Mouse (Mus musculus) hindbrain, embryonic 13.5 days (tissue): ENCODE results near the gene Sox6. TPM values are rescaled to one million over a fixed set of nuclear protein-coding genes. Genes with fewer than 3 reads are reported as not detected.
"Not testable (repeated sequence)": the region's sequence is repeated elsewhere in the genome, so short reads cannot be mapped to it uniquely, and the experiment has no call there.

Experiments
- ATAC-seq: fragments of 200-750 bp; cut with Nextera tagmentation; 2 replicates; pipeline ENCODE4 v1.8.0; 2017; ENCODE audit warnings: moderate TSS enrichment; ENCODE audit not compliant: low FRiP score
- H3K27ac ChIP-seq: fragments of 300-500 bp; sonication (generic); 2 replicates; pipeline ENCODE4 v1.5.1; 2015; ENCODE audit warnings: inconsistent platforms, mild to moderate bottlenecking, moderate library complexity
- H3K27me3 ChIP-seq: fragments of 300-500 bp; sonication (generic); 2 replicates; pipeline ENCODE4 v1.6.1; 2015; ENCODE audit warnings: mild to moderate bottlenecking, inconsistent platforms
- H3K36me3 ChIP-seq: fragments of 300-500 bp; sonication (generic); 2 replicates; pipeline ENCODE4 v1.6.1; 2015; ENCODE audit warnings: mild to moderate bottlenecking, inconsistent platforms
- H3K4me1 ChIP-seq: fragments of 300-500 bp; sonication (generic); replicated peaks from 2 replicates; pipeline ENCODE4 v1.6.1; 2015; ENCODE audit warnings: inconsistent platforms
- H3K4me2 ChIP-seq: fragments of 300-500 bp; sonication (generic); 2 replicates; pipeline ENCODE4 v1.6.1; 2015; ENCODE audit warnings: inconsistent platforms, mild to moderate bottlenecking, moderate library complexity
- H3K4me3 ChIP-seq: fragments of 300-500 bp; sonication (generic); 2 replicates; pipeline ENCODE4 v1.5.1; 2015; ENCODE audit warnings: mild to moderate bottlenecking, inconsistent platforms
- H3K9ac ChIP-seq: fragments of 300-500 bp; sonication (generic); 2 replicates; pipeline ENCODE4 v1.6.1; 2015; ENCODE audit warnings: mild to moderate bottlenecking, inconsistent platforms
- H3K9me3 ChIP-seq: fragments of 300-500 bp; sonication (generic); 2 replicates; pipeline ENCODE4 v1.6.1; 2016; ENCODE audit warnings: inconsistent platforms
- WGBS: fragments of 180-500 bp; shearing (Covaris S2); methylation state at CpG from one replicate; pipeline ENCODE4 v1.1.7; 2015; 5-methylcytosine and 5-hydroxymethylcytosine counted together
- polyA plus RNA-seq: library from polyadenylated mRNA; unstranded; fragments of >200 nt; fragmentation: Nextera tagmentation; extraction: Ambion mirVana; gene quantifications from 2 replicates; pipeline ENCODE4 v1.2.1, GENCODE M21; 2015

The Sox6 gene
- 39.7 and 42.1 TPM in 2 replicates for polyA plus RNA-seq

- H3K27ac ChIP-seq, result no peak within 1 kb of the TSS; the same call in 1 of the 2 replicates
- peak within 1 kb of the TSS; percentile 71 for H3K9ac ChIP-seq
- no peak for ATAC-seq
- peaks cover 37% of the 10 kb centered on the region for H3K4me1 ChIP-seq
- WGBS, result under 1% methylated on average over 11 of the region's 11 CpGs
- H3K36me3 ChIP-seq, result no peaks in the 10 kb centered on the region
- no peaks in the 10 kb centered on the region for H3K9me3 ChIP-seq
- H3K4me2 ChIP-seq, result peak within 1 kb of the TSS; percentile 88
- peaks cover 80% of the 10 kb centered on the region for H3K27me3 ChIP-seq
- peak within 1 kb of the TSS; percentile 48 for H3K4me3 ChIP-seq
Observed at GRCm38 (mm10) chr7:116038511-116038910, at the start of gene Sox6. Sox6 (minus strand) TSS chr7:116038796.

DNA sequence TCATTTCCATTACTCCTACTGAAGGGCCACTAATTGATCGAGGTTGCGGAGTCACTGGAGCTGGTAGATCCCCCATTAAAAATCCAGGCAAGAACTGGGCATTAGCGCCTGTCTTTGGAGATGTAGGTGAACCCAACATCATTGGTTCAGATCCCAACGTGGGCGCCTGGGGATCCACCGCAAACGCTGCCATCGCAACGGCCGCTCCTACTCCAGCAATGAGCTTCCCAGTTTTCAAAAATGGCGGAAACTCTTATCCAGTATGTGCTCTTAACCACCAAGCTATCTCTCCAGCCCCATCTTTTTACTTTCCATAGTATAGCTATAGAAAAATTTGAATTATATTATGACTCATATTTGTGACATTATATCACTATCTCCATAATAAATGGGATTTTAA lies 45.8 kb upstream of the Sox6 start, which contains the start of gene Gm4353:
Gene Gm4353, minus strand, starts transcription at position 270 of the 400 bp plus-strand sequence.
- H3K4me3 ChIP-seq, H3K9me3 ChIP-seq, H3K27ac ChIP-seq, H3K36me3 ChIP-seq, H3K9ac ChIP-seq, H3K4me1 ChIP-seq, ATAC-seq, H3K4me2 ChIP-seq, H3K27me3 ChIP-seq: not testable (repeated sequence)
- WGBS, result 96% methylated on average over 11 of the region's 11 CpGs

DNA sequence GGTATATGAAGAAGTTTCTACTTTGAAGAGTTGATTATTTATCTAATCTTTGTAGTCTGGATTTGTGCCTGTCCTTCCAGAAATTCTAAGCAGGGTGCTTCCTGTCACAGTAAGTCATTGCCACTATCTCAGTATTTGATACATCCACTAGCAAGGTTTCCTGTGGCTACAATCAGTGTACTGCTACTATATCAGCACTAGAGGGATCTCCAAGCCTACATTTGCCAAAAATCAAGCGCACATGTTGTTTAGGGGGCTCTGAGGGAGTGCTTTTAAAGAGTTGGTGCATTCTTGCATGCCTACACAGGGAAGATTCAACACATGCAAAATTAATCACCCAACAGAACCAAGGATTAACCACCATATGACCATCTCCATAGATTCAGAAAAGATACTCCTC lies 22.1 kb upstream of the Sox6 start:
- H3K27me3 ChIP-seq, result no peaks in the 10 kb centered on the region
- H3K36me3 ChIP-seq, result no peaks in the 10 kb centered on the region
- no peak overlapping the region for H3K4me3 ChIP-seq
- H3K9ac ChIP-seq, result no peak overlapping the region
- no peak for ATAC-seq
- WGBS, result 52% methylated on average over 1 of the region's 1 CpGs
- no peak overlapping the region for H3K27ac ChIP-seq
- H3K4me1 ChIP-seq, result no peaks in the 10 kb centered on the region
- H3K9me3 ChIP-seq, result no peaks in the 10 kb centered on the region
- no peak overlapping the region for H3K4me2 ChIP-seq

DNA sequence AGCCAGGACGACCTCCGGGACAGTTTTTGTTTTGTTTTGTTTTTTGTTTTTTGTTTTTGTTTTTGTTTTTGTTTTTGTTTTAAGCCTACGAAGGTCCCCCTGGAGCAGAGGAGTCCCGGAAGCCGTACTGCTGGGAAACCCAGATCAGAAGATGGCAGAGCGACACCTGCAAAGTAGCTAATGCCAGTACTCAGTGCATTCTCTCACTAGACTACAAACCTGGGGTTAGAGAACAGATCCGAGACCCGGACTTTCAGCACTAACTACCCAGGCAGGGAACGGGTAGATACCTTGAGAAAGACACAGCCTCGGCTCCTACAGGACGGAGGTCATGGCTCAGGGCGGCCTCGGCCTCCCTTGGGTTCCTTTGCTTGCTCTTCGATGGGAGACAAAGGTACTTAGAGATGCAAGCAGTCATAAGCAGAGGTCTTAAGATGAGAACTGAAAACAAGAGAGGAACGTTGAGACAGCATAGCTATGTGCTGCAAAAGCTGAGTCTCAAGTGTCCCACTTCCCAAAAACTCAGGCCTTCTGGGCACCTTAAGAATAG lies 1.9 kb upstream of the Sox6 start:
- Histone ChIP-seq H3K36me3 (no peaks in the 10 kb centered on the region), H3K4me1 (peaks cover 21% of the 10 kb centered on the region), H3K27ac (no peak overlapping the region), H3K4me2 (peak overlapping the region; percentile 88), H3K9me3 (no peaks in the 10 kb centered on the region), H3K4me3 (peak overlapping the region; percentile 48), H3K27me3 (peaks cover 60% of the 10 kb centered on the region), H3K9ac (peak overlapping the region; percentile 3; the same call in 1 of the 2 replicates)
- 18% methylated on average over 15 of the region's 15 CpGs for WGBS
- ATAC-seq, result no peak

DNA sequence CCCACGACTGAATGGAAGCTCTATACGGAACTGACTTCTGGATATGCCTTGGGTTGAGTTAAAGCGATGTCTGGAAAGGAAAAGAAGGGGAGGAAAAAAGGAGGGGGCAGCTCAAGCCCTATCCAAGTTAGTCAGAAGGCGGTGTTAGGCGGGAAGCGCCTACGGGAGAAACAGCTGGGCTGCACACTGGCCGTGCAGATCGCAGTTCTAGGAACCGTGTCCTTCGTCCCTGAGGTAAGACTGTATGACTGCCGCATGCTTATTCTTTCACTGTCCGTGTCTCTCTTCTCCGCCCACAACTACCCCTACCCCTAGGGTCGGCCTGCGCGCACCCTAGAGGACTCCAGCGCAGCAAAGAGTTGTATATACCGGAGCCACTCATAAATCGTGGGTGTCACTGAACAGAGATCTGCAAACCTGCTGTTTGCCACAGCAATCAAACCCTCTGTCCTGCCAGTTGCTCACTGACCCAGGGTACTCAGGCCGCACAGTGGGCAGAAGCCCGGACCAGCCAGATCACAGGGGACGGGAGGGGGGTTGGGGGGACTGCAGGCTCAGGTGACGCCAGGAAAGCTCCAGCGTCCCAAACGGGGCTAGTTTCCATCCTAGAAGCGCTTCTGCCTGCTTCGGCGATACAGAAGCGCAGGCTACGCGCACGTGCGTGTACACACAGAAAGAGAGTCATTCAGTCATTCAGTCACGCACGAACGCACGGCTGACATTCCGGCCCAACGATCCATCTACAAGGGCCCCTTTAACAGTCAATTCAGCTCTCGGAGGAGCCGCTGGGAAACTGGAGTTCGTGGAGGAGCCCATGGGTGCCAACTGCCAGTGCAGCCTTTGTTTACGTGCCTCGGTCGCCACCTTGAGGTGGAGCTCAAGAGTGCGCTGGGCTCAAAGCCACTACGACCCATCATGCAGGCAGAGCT lies 1.2 kb upstream of the Sox6 start:
- Histone ChIP-seq H3K4me2 (peak overlapping the region; percentile 88), H3K27me3 (peaks cover 67% of the 10 kb centered on the region)
- WGBS, result under 1% methylated on average over 48 of the region's 48 CpGs

GRCm38 (mm10) chr7:116039196-116039537 lies 571 bp upstream of the Sox6 start, which contains the start of gene 1110004F10Rik:
1110004F10Rik (plus strand) TSS chr7:116039397.
- Histone ChIP-seq H3K27ac (peak within 1 kb of the TSS; percentile 37; the same call in 1 of the 2 replicates), H3K4me2 (peak within 1 kb of the TSS; percentile 88), H3K4me1 (peaks cover 30% of the 10 kb centered on the region), H3K9ac (peak within 1 kb of the TSS; percentile 71), H3K9me3 (no peaks in the 10 kb centered on the region), H3K27me3 (peaks cover 74% of the 10 kb centered on the region), H3K36me3 (no peaks in the 10 kb centered on the region), H3K4me3 (peak within 1 kb of the TSS; percentile 48)
- WGBS, result 2% methylated on average over 11 of the region's 11 CpGs
- no peak; the same call in 1 of the 2 replicates for ATAC-seq

More for the DNA sequence above, 1.2 kb upstream of the Sox6 start:
- Histone ChIP-seq H3K4me3 (peak overlapping the region; percentile 48), H3K9ac (peak overlapping the region; percentile 71), H3K27ac (peak overlapping the region; percentile 37; the same call in 1 of the 2 replicates), H3K36me3 (no peaks in the 10 kb centered on the region), H3K9me3 (no peaks in the 10 kb centered on the region), H3K4me1 (peaks cover 24% of the 10 kb centered on the region)
- peak; percentile 83 for ATAC-seq

GRCm38 (mm10) chr7:116038024-116038423 lies 572 bp downstream of the Sox6 start:
- peaks cover 85% of the 10 kb centered on the region for H3K27me3 ChIP-seq
- no peak overlapping the region for H3K27ac ChIP-seq
- WGBS, result 2% methylated on average over 13 of the region's 13 CpGs
- no peaks in the 10 kb centered on the region for H3K9me3 ChIP-seq
- no peak for ATAC-seq
- H3K36me3 ChIP-seq, result no peaks in the 10 kb centered on the region
- peak overlapping the region; percentile 88 for H3K4me2 ChIP-seq
- H3K9ac ChIP-seq, result no peak overlapping the region
- peak overlapping the region; percentile 48 for H3K4me3 ChIP-seq
- peaks cover 40% of the 10 kb centered on the region for H3K4me1 ChIP-seq

DNA sequence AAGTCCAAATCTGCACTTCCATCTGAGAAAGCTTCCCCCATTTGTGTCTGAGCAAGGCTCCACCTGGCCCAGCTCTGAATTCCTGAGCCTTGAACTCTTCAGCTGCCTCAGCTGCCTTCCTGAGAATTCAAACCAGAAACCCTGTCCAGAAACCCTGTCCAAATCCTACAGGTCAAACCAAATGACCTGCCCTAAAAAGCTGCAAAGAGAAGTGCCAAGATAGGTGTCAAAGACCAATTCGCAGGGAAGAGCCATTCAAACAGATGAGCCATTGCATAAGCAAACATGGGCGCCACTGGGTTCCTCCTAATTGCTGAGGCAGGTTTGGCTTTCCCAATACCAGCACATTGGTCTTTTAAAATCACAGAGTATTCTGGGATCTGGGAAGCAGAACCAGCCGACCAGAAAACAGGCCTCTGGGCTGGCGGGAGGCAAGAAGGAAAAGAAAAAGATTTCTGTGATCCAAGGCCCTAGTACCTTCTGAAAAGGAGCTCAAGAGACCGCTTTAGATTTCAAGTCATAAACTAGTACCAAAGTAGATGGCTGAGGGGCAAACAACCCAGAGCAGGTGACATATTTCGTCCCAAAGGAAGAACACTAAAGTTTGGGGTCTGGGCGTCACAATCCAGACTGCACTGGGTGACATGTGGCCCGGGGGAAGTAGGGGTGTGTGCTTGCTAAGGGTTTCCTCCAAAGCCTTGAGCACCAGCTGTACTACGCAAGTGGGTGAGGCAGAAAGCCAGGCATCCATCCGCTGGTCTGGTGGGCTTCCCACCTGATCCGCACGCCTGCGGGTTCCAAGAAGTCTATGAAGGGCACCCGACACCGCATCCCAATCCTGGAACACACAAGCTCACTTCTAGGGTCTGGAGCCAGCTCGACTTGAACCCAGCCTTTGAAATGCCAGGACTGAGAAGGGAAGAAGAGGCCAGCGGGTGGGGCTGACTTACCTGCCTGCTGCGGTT lies 1.7 kb downstream of the Sox6 start:
- Histone ChIP-seq H3K27ac (no peak overlapping the region), H3K4me1 (peaks cover 47% of the 10 kb centered on the region), H3K4me3 (peak overlapping the region; percentile 17), H3K9ac (no peak overlapping the region), H3K9me3 (no peaks in the 10 kb centered on the region), H3K36me3 (no peaks in the 10 kb centered on the region), H3K4me2 (no peak overlapping the region; the same call in 1 of the 2 replicates), H3K27me3 (peaks cover 86% of the 10 kb centered on the region)
- 20% methylated on average over 18 of the region's 18 CpGs for WGBS
- ATAC-seq, result no peak

- H3K4me2 ChIP-seq, result peak overlapping the region; percentile 95; the same call in 1 of the 2 replicates
- 32% methylated on average over 4 of the region's 4 CpGs for WGBS
Observed at GRCm38 (mm10) chr7:116035504-116035903, 3.1 kb downstream of the Sox6 start.

GRCm38 (mm10) chr7:116034282-116034758 lies 4.3 kb downstream of the Sox6 start:
- Histone ChIP-seq H3K9ac (peak overlapping the region; percentile 74), H3K9me3 (no peaks in the 10 kb centered on the region), H3K4me2 (peak overlapping the region; percentile 95), H3K4me3 (peak overlapping the region; percentile 62), H3K36me3 (no peaks in the 10 kb centered on the region), H3K27me3 (peaks cover 85% of the 10 kb centered on the region), H3K4me1 (peaks cover 58% of the 10 kb centered on the region), H3K27ac (peak overlapping the region; percentile 79)
- under 1% methylated on average over 25 of the region's 25 CpGs for WGBS
- ATAC-seq, result peak; percentile 34; the same call in 1 of the 2 replicates

More at GRCm38 (mm10) chr7:116035504-116035903, 3.1 kb downstream of the Sox6 start:
- no peaks in the 10 kb centered on the region for H3K36me3 ChIP-seq
- H3K4me3 ChIP-seq, result no peak overlapping the region
- H3K27me3 ChIP-seq, result peaks cover 82% of the 10 kb centered on the region
- no peaks in the 10 kb centered on the region for H3K9me3 ChIP-seq
- peaks cover 60% of the 10 kb centered on the region for H3K4me1 ChIP-seq
- H3K9ac ChIP-seq, result no peak overlapping the region
- no peak overlapping the region for H3K27ac ChIP-seq
- ATAC-seq, result no peak
